Mouse (Mus musculus) G1E-ER4 (cell line): ENCODE results near the gene Olfr91. TPM values are rescaled to one million over a fixed set of nuclear protein-coding genes. Genes with fewer than 3 reads are reported as not detected.

ENCODE experiments used
- GATA1 ChIP-seq: IDR thresholded peaks from one replicate; pipeline ENCODE4 v1.8.0; 2012; ENCODE audit warnings: low read length, inconsistent platforms
- polyA plus RNA-seq: library from polyadenylated mRNA; stranded (reverse); fragments of >175 nt; gene quantifications from 2 replicates; pipeline ENCODE4 v1.2.3, GENCODE M21; 2012

Olfr91 gene
- polyA plus RNA-seq, 1 experiment = not detected

GRCm38 (mm10) chr17:37065993-37066392 lies 32.1 kb downstream of the Olfr91 start:
- no peak for TF ChIP-seq GATA1

- TF ChIP-seq GATA1 = no peak
These were observed 34.2 kb downstream of the Olfr91 start for GRCm38 (mm10) chr17:37063686-37064495.

GRCm38 (mm10) chr17:37063063-37063462 lies 35.0 kb downstream of the Olfr91 start:
- no peak for TF ChIP-seq GATA1

- no peak for TF ChIP-seq GATA1
These were observed 35.9 kb downstream of the Olfr91 start for GRCm38 (mm10) chr17:37062101-37062641.

- no peak for TF ChIP-seq GATA1
These were observed 36.6 kb downstream of the Olfr91 start for GRCm38 (mm10) chr17:37061435-37061834.

- TF ChIP-seq GATA1 = no peak
These were observed 41.1 kb downstream of the Olfr91 start for GRCm38 (mm10) chr17:37056957-37057356.

GRCm38 (mm10) chr17:37051745-37052144 lies 46.3 kb downstream of the Olfr91 start:
- TF ChIP-seq GATA1 = no peak

GRCm38 (mm10) chr17:37050876-37051275 lies 47.2 kb downstream of the Olfr91 start:
- TF ChIP-seq GATA1 = no peak

- TF ChIP-seq GATA1 = no peak
These were observed 47.7 kb downstream of the Olfr91 start for GRCm38 (mm10) chr17:37050399-37050798.

- TF ChIP-seq GATA1 = no peak
These were observed 48.3 kb downstream of the Olfr91 start for GRCm38 (mm10) chr17:37049570-37050310.

- TF ChIP-seq GATA1 = no peak
These were observed 49.7 kb downstream of the Olfr91 start for GRCm38 (mm10) chr17:37048383-37048782.

GRCm38 (mm10) chr17:37047981-37048380 lies 50.1 kb downstream of the Olfr91 start:
- no peak for TF ChIP-seq GATA1

GRCm38 (mm10) chr17:37047332-37047976 lies 50.6 kb downstream of the Olfr91 start:
- no peak for TF ChIP-seq GATA1

GRCm38 (mm10) chr17:37046312-37047112 lies 51.6 kb downstream of the Olfr91 start:
- no peak for TF ChIP-seq GATA1
